Mouse (Mus musculus) limb, embryonic 11.5 days (tissue): Measurements from ENCODE around the gene Rbms1. TPM values are rescaled to one million over a fixed set of nuclear protein-coding genes. Genes with fewer than 3 reads are reported as not detected.

Experiments
- ATAC-seq: fragments of 200-750 bp; cut with Nextera tagmentation; 2 replicates; pipeline ENCODE4 v1.8.0; 2017; ENCODE audit warnings: low read depth; ENCODE audit not compliant: insufficient number of reproducible peaks, low FRiP score, low TSS enrichment
- DNase-seq: peaks from one replicate; pipeline ENCODE4 v3.0.0-alpha.2; 2015; ENCODE audit warnings: low spot score
- H3K27ac ChIP-seq: fragments of 300-500 bp; sonication (generic); replicated peaks from 2 replicates; pipeline ENCODE4 v1.5.1; 2014; ENCODE audit warnings: low read depth, mild to moderate bottlenecking, low read length
- H3K27me3 ChIP-seq: fragments of 300-500 bp; sonication (generic); 2 replicates; pipeline ENCODE4 v1.6.1; 2014; ENCODE audit warnings: mild to moderate bottlenecking, low read length, mixed read lengths; ENCODE audit not compliant: control insufficient read depth, insufficient read depth
- H3K36me3 ChIP-seq: fragments of 300-500 bp; sonication (generic); 2 replicates; pipeline ENCODE4 v1.6.1; 2014; ENCODE audit warnings: mild to moderate bottlenecking, low read length, moderate library complexity, mixed read lengths; ENCODE audit not compliant: control insufficient read depth, insufficient read depth
- H3K4me1 ChIP-seq: fragments of 300-500 bp; sonication (generic); 2 replicates; pipeline ENCODE4 v1.6.1; 2014; ENCODE audit warnings: low read length, mixed read lengths; ENCODE audit not compliant: control insufficient read depth, insufficient read depth
- H3K4me2 ChIP-seq: fragments of 300-500 bp; sonication (generic); 2 replicates; pipeline ENCODE4 v1.6.1; 2014; ENCODE audit warnings: low read depth, mild to moderate bottlenecking, moderate library complexity; ENCODE audit not compliant: severe bottlenecking
- H3K4me3 ChIP-seq: fragments of 300-500 bp; sonication (generic); 2 replicates; pipeline ENCODE4 v1.5.1; 2014; ENCODE audit warnings: low read depth, low read length
- H3K9ac ChIP-seq: fragments of 300-500 bp; sonication (generic); 2 replicates; pipeline ENCODE4 v1.6.1; 2014; ENCODE audit warnings: mild to moderate bottlenecking, low read length
- H3K9me3 ChIP-seq: fragments of 300-500 bp; sonication (generic); 2 replicates; pipeline ENCODE4 v1.6.1; 2016; ENCODE audit warnings: low read length; ENCODE audit not compliant: control insufficient read depth
- WGBS: fragments of 180-500 bp; shearing (Covaris S2); extraction: QIAGEN DNeasy Blood & Tissue Kit; methylation state at CpG from one replicate; pipeline ENCODE4 v1.1.7; 2014; 5-methylcytosine and 5-hydroxymethylcytosine counted together
- polyA plus RNA-seq: library from polyadenylated mRNA; unstranded; fragments of >200 nt; fragmentation: Nextera tagmentation; extraction: Ambion mirVana; gene quantifications from 2 replicates; pipeline ENCODE4 v1.2.1, GENCODE M21; 2014

The Rbms1 gene
- polyA plus RNA-seq, 1 experiment from 2014 or later, result 111 TPM

- ATAC-seq (no peak), DNase-seq (peak; percentile 43)
- H3K4me3 ChIP-seq, result no peak overlapping the region
- H3K4me2 ChIP-seq, result no peak overlapping the region
- no peaks in the 10 kb centered on the region for H3K36me3 ChIP-seq
- 78% methylated on average over 4 of the region's 4 CpGs for WGBS
- no peaks in the 10 kb centered on the region for H3K27me3 ChIP-seq
- H3K4me1 ChIP-seq, result peaks cover 5% of the 10 kb centered on the region; the same call in 1 of the 2 replicates
- no peak overlapping the region for H3K9ac ChIP-seq
- no peak overlapping the region for H3K27ac ChIP-seq
- no peaks in the 10 kb centered on the region for H3K9me3 ChIP-seq
Observed at GRCm38 (mm10) chr2:60710317-60710716, 252.7 kb downstream of the Rbms1 start.

- Histone ChIP-seq H3K4me1 (no peaks in the 10 kb centered on the region), H3K36me3 (no peaks in the 10 kb centered on the region), H3K27ac (no peak overlapping the region), H3K4me2 (no peak overlapping the region), H3K9ac (no peak overlapping the region), H3K27me3 (no peaks in the 10 kb centered on the region), H3K9me3 (no peaks in the 10 kb centered on the region), H3K4me3 (no peak overlapping the region)
- ATAC-seq (no peak), DNase-seq (no peak)
- 50% methylated on average over 3 of the region's 3 CpGs for WGBS
Observed at GRCm38 (mm10) chr2:60708671-60709070, 254.3 kb downstream of the Rbms1 start.

GRCm38 (mm10) chr2:60706866-60707265 is 256.1 kb downstream of the Rbms1 start:
- 84% methylated on average over 3 of the region's 3 CpGs for WGBS
- no peaks in the 10 kb centered on the region for H3K27me3 ChIP-seq
- H3K36me3 ChIP-seq, result no peaks in the 10 kb centered on the region
- H3K27ac ChIP-seq, result no peak overlapping the region
- no peak for DNase-seq
- H3K4me1 ChIP-seq, result no peaks in the 10 kb centered on the region
- H3K9me3 ChIP-seq, result no peaks in the 10 kb centered on the region
- no peak overlapping the region for H3K4me3 ChIP-seq
- H3K9ac ChIP-seq, result no peak overlapping the region
- ATAC-seq, result no peak
- H3K4me2 ChIP-seq, result no peak overlapping the region

GRCm38 (mm10) chr2:60705426-60705825 is 257.6 kb downstream of the Rbms1 start:
- ATAC-seq (no peak), DNase-seq (no peak)
- no peaks in the 10 kb centered on the region for H3K36me3 ChIP-seq
- WGBS, result 94% methylated on average over 8 of the region's 8 CpGs
- H3K27me3 ChIP-seq, result no peaks in the 10 kb centered on the region
- no peak overlapping the region for H3K4me3 ChIP-seq
- no peak overlapping the region for H3K4me2 ChIP-seq
- H3K27ac ChIP-seq, result no peak overlapping the region
- no peaks in the 10 kb centered on the region for H3K9me3 ChIP-seq
- no peaks in the 10 kb centered on the region for H3K4me1 ChIP-seq
- no peak overlapping the region for H3K9ac ChIP-seq

GRCm38 (mm10) chr2:60703315-60703714 is 259.7 kb downstream of the Rbms1 start:
- Histone ChIP-seq H3K9me3 (no peaks in the 10 kb centered on the region), H3K27me3 (no peaks in the 10 kb centered on the region), H3K27ac (no peak overlapping the region), H3K4me1 (peaks cover 2% of the 10 kb centered on the region; the same call in 1 of the 2 replicates), H3K4me2 (no peak overlapping the region), H3K4me3 (no peak overlapping the region), H3K36me3 (no peaks in the 10 kb centered on the region), H3K9ac (no peak overlapping the region)
- ATAC-seq (no peak), DNase-seq (no peak)
- 83% methylated on average over 4 of the region's 4 CpGs for WGBS

GRCm38 (mm10) chr2:60700956-60701355 is 262.0 kb downstream of the Rbms1 start:
- Histone ChIP-seq H3K27ac (no peak overlapping the region), H3K36me3 (no peaks in the 10 kb centered on the region), H3K27me3 (no peaks in the 10 kb centered on the region), H3K9ac (no peak overlapping the region), H3K4me1 (peaks cover 4% of the 10 kb centered on the region; the same call in 1 of the 2 replicates), H3K4me3 (no peak overlapping the region), H3K9me3 (no peaks in the 10 kb centered on the region), H3K4me2 (no peak overlapping the region)
- 92% methylated on average over 4 of the region's 4 CpGs for WGBS
- ATAC-seq (no peak), DNase-seq (no peak)

Other genes starting within 250 kb of the Rbms1 start
- 0.61 and 0.79 TPM in 2 replicates for gene Itgb6, start 240.5 kb downstream of the Rbms1 start, polyA plus RNA-seq